Mouse (Mus musculus): ENCODE data around the gene Pomgnt1. TPM values are rescaled to one million over a fixed set of nuclear protein-coding genes. Genes with fewer than 3 reads are reported as not detected.

Pomgnt1 gene
- polyA plus RNA-seq, 1 experiment from 2014 or later, result 68.2 TPM

- no peak for ATAC-seq (ENCODE audit: low FRiP score, low TSS enrichment)
- Histone ChIP-seq H3K27me3 (ENCODE audit: control insufficient read depth, insufficient read depth, low read length) (no peaks in the 10 kb centered on the region), H3K4me3 (ENCODE audit: low read length) (no peak overlapping the region)
Observed at GRCm38 (mm10) chr4:116127956-116128355, 4.3 kb downstream of the Pomgnt1 start.

GRCm38 (mm10) chr4:116133126-116133525 lies 9.5 kb downstream of the Pomgnt1 start:
- Histone ChIP-seq H3K36me3 (ENCODE audit: control insufficient read depth, insufficient read depth, low read length) (no peaks in the 10 kb centered on the region), H3K9me3 (ENCODE audit: control insufficient read depth, low read length) (no peaks in the 10 kb centered on the region), H3K27me3 (ENCODE audit: control insufficient read depth, insufficient read depth, low read length) (no peaks in the 10 kb centered on the region), H3K27ac (ENCODE audit: low read depth, low read length) (no peak overlapping the region), H3K4me3 (ENCODE audit: low read length) (no peak overlapping the region), H3K4me1 (ENCODE audit: control insufficient read depth, insufficient read depth, low read length) (no peaks in the 10 kb centered on the region), H3K9ac (ENCODE audit: low read depth, low read length) (no peak overlapping the region), H3K4me2 (replicated peaks; ENCODE audit: low read depth, low read length) (no peak overlapping the region)
- no peak for ATAC-seq (ENCODE audit: low FRiP score, low TSS enrichment)
- WGBS, result 85% methylated on average over 4 of the region's 4 CpGs

More at GRCm38 (mm10) chr4:116127956-116128355, 4.3 kb downstream of the Pomgnt1 start:
- Histone ChIP-seq H3K4me1 (ENCODE audit: control insufficient read depth, insufficient read depth, low read length) (peaks cover 5% of the 10 kb centered on the region; the same call in 1 of the 2 replicates), H3K4me2 (replicated peaks; ENCODE audit: low read depth, low read length) (no peak overlapping the region), H3K9me3 (ENCODE audit: control insufficient read depth, low read length) (no peaks in the 10 kb centered on the region), H3K36me3 (ENCODE audit: control insufficient read depth, insufficient read depth, low read length) (no peaks in the 10 kb centered on the region), H3K9ac (ENCODE audit: low read depth, low read length) (no peak overlapping the region), H3K27ac (ENCODE audit: low read depth, low read length) (no peak overlapping the region)
- WGBS, result 78% methylated on average over 6 of the region's 6 CpGs

- ATAC-seq (ENCODE audit: low FRiP score, low TSS enrichment), result no peak
Observed at GRCm38 (mm10) chr4:116134990-116135389, 11.3 kb downstream of the Pomgnt1 start.

GRCm38 (mm10) chr4:116137421-116137996 lies 13.9 kb downstream of the Pomgnt1 start:
- Histone ChIP-seq H3K27me3 (ENCODE audit: control insufficient read depth, insufficient read depth, low read length) (no peaks in the 10 kb centered on the region), H3K4me3 (ENCODE audit: low read length) (no peak overlapping the region), H3K4me2 (replicated peaks; ENCODE audit: low read depth, low read length) (no peak overlapping the region), H3K9ac (ENCODE audit: low read depth, low read length) (no peak overlapping the region), H3K9me3 (ENCODE audit: control insufficient read depth, low read length) (no peaks in the 10 kb centered on the region), H3K27ac (ENCODE audit: low read depth, low read length) (no peak overlapping the region), H3K4me1 (ENCODE audit: control insufficient read depth, insufficient read depth, low read length) (no peaks in the 10 kb centered on the region), H3K36me3 (ENCODE audit: control insufficient read depth, insufficient read depth, low read length) (no peaks in the 10 kb centered on the region)
- WGBS, result 55% methylated on average over 13 of the region's 13 CpGs
- ATAC-seq (ENCODE audit: low FRiP score, low TSS enrichment), result no peak

More at GRCm38 (mm10) chr4:116134990-116135389, 11.3 kb downstream of the Pomgnt1 start:
- Histone ChIP-seq H3K27me3 (ENCODE audit: control insufficient read depth, insufficient read depth, low read length) (no peaks in the 10 kb centered on the region), H3K9ac (ENCODE audit: low read depth, low read length) (no peak overlapping the region), H3K36me3 (ENCODE audit: control insufficient read depth, insufficient read depth, low read length) (no peaks in the 10 kb centered on the region), H3K27ac (ENCODE audit: low read depth, low read length) (no peak overlapping the region), H3K4me3 (ENCODE audit: low read length) (no peak overlapping the region), H3K4me1 (ENCODE audit: control insufficient read depth, insufficient read depth, low read length) (no peaks in the 10 kb centered on the region), H3K9me3 (ENCODE audit: control insufficient read depth, low read length) (no peaks in the 10 kb centered on the region), H3K4me2 (replicated peaks; ENCODE audit: low read depth, low read length) (no peak overlapping the region)
- 28% methylated on average over 2 of the region's 2 CpGs for WGBS

GRCm38 (mm10) chr4:116140801-116141574 lies 17.3 kb downstream of the Pomgnt1 start:
- no peaks in the 10 kb centered on the region for H3K9me3 ChIP-seq (ENCODE audit: control insufficient read depth, low read length)
- no peak for ATAC-seq (ENCODE audit: low FRiP score, low TSS enrichment)
- 75% methylated on average over 7 of the region's 7 CpGs for WGBS
- peaks cover 7% of the 10 kb centered on the region; the same call in 1 of the 2 replicates for H3K4me1 ChIP-seq (ENCODE audit: control insufficient read depth, insufficient read depth, low read length)
- no peaks in the 10 kb centered on the region for H3K27me3 ChIP-seq (ENCODE audit: control insufficient read depth, insufficient read depth, low read length)
- no peak overlapping the region for H3K4me2 ChIP-seq (replicated peaks; ENCODE audit: low read depth, low read length)
- H3K36me3 ChIP-seq (ENCODE audit: control insufficient read depth, insufficient read depth, low read length), result no peaks in the 10 kb centered on the region
- no peak overlapping the region for H3K9ac ChIP-seq (ENCODE audit: low read depth, low read length)
- H3K27ac ChIP-seq (ENCODE audit: low read depth, low read length), result no peak overlapping the region
- H3K4me3 ChIP-seq (ENCODE audit: low read length), result no peak overlapping the region

GRCm38 (mm10) chr4:116141736-116142135 lies 18.1 kb downstream of the Pomgnt1 start:
- WGBS, result 82% methylated on average over 1 of the region's 1 CpGs
- Histone ChIP-seq H3K9me3 (ENCODE audit: control insufficient read depth, low read length) (no peaks in the 10 kb centered on the region), H3K4me3 (ENCODE audit: low read length) (no peak overlapping the region), H3K36me3 (ENCODE audit: control insufficient read depth, insufficient read depth, low read length) (no peaks in the 10 kb centered on the region), H3K9ac (ENCODE audit: low read depth, low read length) (no peak overlapping the region), H3K4me2 (replicated peaks; ENCODE audit: low read depth, low read length) (no peak overlapping the region), H3K27me3 (ENCODE audit: control insufficient read depth, insufficient read depth, low read length) (no peaks in the 10 kb centered on the region), H3K4me1 (ENCODE audit: control insufficient read depth, insufficient read depth, low read length) (peaks cover 7% of the 10 kb centered on the region; the same call in 1 of the 2 replicates), H3K27ac (ENCODE audit: low read depth, low read length) (no peak overlapping the region)
- ATAC-seq (ENCODE audit: low FRiP score, low TSS enrichment), result no peak

- no peak overlapping the region for H3K9ac ChIP-seq (ENCODE audit: low read depth, low read length)
- WGBS, result 69% methylated on average over 7 of the region's 7 CpGs
- ATAC-seq (ENCODE audit: low FRiP score, low TSS enrichment), result no peak
- no peak overlapping the region for H3K4me3 ChIP-seq (ENCODE audit: low read length)
- H3K36me3 ChIP-seq (ENCODE audit: control insufficient read depth, insufficient read depth, low read length), result no peaks in the 10 kb centered on the region
- H3K4me1 ChIP-seq (ENCODE audit: control insufficient read depth, insufficient read depth, low read length), result peaks cover 7% of the 10 kb centered on the region; the same call in 1 of the 2 replicates
- H3K9me3 ChIP-seq (ENCODE audit: control insufficient read depth, low read length), result no peaks in the 10 kb centered on the region
- H3K27ac ChIP-seq (ENCODE audit: low read depth, low read length), result no peak overlapping the region
- H3K27me3 ChIP-seq (ENCODE audit: control insufficient read depth, insufficient read depth, low read length), result no peaks in the 10 kb centered on the region
- no peak overlapping the region for H3K4me2 ChIP-seq (replicated peaks; ENCODE audit: low read depth, low read length)
Observed at GRCm38 (mm10) chr4:116142269-116142668, 18.6 kb downstream of the Pomgnt1 start.

- Histone ChIP-seq H3K4me3 (ENCODE audit: low read length) (peak overlapping the region; percentile 70), H3K4me1 (ENCODE audit: control insufficient read depth, insufficient read depth, low read length) (peaks cover 7% of the 10 kb centered on the region; the same call in 1 of the 2 replicates), H3K4me2 (replicated peaks; ENCODE audit: low read depth, low read length) (peak overlapping the region; percentile 94), H3K27ac (ENCODE audit: low read depth, low read length) (no peak overlapping the region), H3K9ac (ENCODE audit: low read depth, low read length) (peak overlapping the region; percentile 70; the same call in 1 of the 2 replicates), H3K27me3 (ENCODE audit: control insufficient read depth, insufficient read depth, low read length) (no peaks in the 10 kb centered on the region), H3K36me3 (ENCODE audit: control insufficient read depth, insufficient read depth, low read length) (no peaks in the 10 kb centered on the region), H3K9me3 (ENCODE audit: control insufficient read depth, low read length) (no peaks in the 10 kb centered on the region)
- 0 out of 2 replicates have a peak, but pooled peaks have one; percentile 26 for ATAC-seq (ENCODE audit: low FRiP score, low TSS enrichment)
- 6% methylated on average over 7 of the region's 7 CpGs for WGBS
Observed at GRCm38 (mm10) chr4:116143317-116143811, 19.7 kb downstream of the Pomgnt1 start.
